Mouse (Mus musculus) natural killer cell, adult 2 months (primary cell): Measurements from ENCODE around the gene Hnrnpc.
A peak's percentile ranks its signal among the peaks of the same experiment; 100 is the strongest.

Source experiments
- DNase-seq, 2 experiments: peaks; one replicate each; pipeline ENCODE4 v3.0.0; 2022; ENCODE audit warnings: low spot score in 2 of 2

Hnrnpc gene

DNA sequence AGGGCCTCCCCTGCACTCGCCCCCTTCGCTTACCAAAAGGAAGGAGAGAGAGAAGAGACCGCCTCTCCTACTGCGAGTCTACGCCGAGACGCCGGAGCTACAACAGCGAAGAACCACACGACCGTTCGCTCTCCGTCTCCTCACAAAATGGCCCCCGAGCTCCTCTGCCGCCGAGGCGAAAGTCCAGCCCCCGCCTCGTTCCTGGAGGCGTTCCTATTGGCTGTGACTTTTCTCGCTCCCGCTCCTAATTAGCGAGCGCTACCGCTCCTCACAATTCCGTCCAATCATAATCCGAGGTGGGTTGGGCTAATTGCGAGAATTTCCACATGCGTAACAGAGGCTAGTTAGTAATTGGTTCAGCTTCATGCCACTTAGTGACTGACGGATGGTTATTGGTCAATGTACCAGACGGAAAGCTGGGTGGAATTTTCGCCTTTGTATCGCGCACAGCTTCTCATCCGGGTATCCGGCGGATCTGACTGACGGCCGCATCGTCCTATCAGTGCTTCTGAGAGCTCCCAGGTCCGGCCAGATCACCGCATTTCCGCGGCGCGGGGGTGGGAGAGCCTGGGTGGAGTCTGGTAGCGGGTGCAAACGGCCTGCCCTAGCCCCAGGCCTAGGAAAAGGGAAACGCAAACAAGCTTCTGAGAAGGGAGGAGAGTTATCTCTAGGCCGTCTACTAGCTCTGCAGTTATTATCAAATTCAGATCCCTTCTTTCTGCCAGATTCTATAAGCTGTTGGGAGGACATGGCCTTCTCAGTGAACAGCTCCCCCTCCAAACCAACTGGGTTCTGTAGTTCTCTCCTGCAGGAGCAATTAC lies at the start of gene Hnrnpc:
Gene Hnrnpc, minus strand, starts transcription at position 173 of the 821 bp plus-strand sequence.
- DNase-seq: peak; percentile 100

DNA sequence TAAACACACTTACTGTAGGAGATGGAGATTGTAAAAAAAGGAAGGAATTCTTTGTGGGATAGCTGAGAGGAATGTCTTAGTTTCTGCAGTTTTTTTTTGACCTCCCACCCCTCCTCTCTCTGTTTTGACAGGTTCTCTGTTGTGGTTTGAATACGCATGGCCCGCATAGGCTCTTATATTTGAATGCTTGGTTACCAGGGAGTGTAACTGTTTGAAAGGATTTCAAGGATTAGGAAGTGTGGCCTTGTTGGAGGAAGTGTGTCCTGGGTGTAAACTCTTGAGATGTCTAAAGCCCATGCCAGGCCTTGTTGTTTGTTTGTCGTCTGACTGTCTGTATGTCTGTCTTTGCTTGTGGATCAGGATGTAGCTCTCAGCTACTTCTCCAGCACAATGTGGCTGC lies 48.8 kb upstream of the Hnrnpc start:
- DNase-seq: no peak

GRCm38 (mm10) chr14:52152179-52152578 lies 48.4 kb upstream of the Hnrnpc start:
- no peak for DNase-seq

GRCm38 (mm10) chr14:52149888-52150287 lies 46.1 kb upstream of the Hnrnpc start:
- no peak for DNase-seq

DNA sequence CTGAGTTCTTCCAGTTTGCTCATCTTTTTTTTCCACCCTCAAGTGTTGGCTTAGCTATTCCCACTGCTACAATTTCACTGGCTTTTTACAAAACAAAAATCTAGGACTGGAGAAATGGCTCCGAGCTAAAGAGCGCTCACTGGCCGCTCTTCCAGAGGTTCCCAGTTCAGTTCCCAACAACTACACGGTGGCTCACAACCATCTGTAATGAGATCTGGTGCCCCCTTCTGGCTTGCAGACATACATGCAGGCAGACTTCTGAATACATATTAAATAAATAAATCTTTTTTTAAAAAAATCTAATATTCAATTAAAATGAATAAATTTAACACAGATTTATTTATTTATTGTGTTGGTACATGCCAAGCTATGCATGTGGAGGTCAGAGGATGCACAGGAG lies 42.7 kb upstream of the Hnrnpc start:
- DNase-seq: peak in 1 of 2 experiments; percentile 33

DNA sequence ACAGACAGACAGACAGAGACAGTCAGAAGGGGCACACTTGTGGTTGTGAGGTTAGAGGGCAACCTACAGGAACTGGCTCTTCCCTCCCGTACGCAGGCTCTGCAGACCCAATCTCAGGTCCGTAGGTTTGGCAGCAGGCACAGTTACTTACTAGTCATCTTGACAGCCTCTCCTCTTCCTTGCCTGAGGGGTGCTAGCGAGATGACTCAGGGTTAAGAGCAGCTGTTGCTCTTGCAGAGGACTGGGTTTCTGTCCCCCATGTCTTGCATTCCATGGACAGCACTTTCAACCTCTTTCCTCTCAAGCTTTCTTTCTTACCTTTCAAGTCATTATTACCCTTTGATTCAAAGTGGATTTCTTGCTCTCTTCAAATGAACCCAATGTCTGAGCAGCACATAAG lies 40.3 kb upstream of the Hnrnpc start:
- no peak for DNase-seq

DNA sequence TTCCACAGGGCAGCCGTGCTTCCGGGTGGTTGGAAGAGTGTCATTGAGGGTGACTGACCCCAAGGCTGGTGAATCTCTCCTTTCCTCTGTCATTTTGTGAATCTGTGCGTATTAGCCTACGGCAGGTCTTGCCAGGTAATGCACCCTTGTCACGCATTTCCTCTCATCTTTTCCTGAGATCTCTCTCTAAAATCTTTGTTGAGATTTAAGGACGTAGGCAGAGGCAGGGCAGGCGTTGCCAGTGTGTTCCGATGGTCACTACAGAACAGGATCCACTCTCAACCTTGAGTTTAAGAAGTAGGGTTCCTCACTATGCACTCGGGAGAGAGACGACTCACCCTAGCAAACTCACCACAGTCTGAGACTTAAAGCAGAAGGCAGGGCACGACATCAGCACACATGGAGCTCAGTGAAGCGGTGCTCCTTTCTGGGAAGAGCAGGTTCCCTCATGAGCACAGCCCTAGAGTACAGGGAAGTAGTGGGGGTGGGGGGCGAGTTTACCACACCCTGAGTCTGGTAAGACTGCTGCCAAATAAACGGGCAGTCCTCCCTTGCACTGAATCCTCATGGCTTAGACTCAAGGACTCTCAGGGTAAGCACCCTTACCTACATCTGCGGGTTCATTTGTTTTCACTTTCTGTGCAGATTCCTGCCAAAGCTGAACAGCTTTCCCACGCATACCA lies 37.8 kb upstream of the Hnrnpc start:
- DNase-seq: no peak

DNA sequence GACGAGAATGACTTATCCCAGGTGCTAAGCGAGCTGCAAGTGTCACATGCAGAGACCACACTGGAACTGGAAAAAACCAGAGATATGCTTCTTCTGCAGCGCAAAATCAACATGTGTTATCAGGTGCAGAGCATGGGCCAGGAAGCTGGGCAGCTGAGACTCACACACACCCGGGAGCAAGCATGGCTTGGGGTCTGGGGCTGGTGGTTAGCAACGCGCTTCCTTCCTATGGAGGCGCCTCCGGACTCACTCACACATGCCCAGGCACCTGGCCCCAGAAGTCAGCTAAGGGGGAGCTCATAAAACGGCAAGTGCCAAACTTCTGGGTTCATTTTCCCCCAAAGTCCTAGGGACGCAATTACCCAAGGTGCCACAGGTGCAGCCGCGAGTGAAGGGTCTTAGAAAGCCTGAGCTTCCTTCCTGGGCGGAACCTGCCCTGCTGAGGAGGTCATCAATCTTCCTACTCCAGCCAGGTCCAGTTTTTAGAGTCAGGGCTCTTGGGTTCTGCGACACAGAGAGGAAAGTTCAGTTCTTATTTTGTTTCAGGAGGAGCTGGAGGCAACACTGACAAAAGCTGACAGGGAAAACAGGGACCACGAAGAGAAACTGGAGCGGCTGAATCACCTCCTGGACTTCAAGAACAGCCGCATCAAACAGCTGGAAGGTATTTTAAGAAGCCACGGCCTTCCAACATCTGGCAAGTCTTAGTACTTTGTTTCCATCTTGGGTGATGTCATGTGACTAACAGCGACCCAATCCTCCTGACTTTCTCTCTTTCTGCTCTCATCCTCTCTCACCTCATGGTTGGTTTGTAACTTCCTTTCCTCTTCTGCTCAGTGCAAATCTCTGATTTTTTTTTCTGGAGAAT lies 37.0 kb upstream of the Hnrnpc start:
- DNase-seq: peak; percentile 21 to 41

DNA sequence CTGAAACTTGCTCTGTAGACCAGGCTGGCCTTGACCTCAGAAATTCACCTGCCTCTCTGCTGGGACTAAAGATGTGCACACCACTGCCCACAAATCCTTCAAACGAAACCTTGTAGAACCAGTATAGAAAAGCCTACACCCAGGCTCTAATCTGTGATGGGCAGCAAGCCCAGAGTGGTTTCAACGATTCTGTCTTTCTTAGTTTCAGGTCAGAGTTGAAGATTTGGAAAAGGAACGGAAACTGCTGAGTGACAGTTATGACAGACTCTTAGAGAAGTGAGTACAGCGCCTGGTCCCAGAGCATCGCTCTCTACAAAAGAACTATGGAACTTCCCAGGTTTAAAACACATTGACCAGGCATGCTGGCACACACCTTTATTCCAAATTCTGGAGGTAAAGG lies 29.8 kb upstream of the Hnrnpc start:
- DNase-seq: no peak

DNA sequence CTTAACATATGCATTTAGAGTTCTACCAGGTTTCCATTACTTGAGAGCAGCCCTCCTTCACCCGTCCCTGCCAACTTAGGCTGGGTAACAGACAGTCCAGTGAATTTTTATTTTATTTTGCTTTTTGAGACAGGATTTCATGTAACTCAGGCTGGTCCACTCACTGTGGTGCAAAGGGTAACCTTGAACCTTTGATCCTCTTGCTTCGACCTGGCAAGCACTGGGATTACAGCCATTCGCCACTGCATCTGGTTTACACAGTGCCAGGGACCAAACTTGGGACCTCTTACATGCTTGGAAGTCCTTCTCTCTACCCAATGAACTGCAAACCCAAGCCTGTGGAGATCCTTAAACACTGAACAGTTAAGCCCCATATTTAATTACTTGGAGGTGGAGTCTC lies 20.8 kb upstream of the Hnrnpc start:
- no peak for DNase-seq

- peak; percentile 62 to 78 for DNase-seq
Observed at GRCm38 (mm10) chr14:52123918-52124317, 20.1 kb upstream of the Hnrnpc start.

GRCm38 (mm10) chr14:52120169-52120568 lies 16.3 kb upstream of the Hnrnpc start:
- DNase-seq: no peak

DNA sequence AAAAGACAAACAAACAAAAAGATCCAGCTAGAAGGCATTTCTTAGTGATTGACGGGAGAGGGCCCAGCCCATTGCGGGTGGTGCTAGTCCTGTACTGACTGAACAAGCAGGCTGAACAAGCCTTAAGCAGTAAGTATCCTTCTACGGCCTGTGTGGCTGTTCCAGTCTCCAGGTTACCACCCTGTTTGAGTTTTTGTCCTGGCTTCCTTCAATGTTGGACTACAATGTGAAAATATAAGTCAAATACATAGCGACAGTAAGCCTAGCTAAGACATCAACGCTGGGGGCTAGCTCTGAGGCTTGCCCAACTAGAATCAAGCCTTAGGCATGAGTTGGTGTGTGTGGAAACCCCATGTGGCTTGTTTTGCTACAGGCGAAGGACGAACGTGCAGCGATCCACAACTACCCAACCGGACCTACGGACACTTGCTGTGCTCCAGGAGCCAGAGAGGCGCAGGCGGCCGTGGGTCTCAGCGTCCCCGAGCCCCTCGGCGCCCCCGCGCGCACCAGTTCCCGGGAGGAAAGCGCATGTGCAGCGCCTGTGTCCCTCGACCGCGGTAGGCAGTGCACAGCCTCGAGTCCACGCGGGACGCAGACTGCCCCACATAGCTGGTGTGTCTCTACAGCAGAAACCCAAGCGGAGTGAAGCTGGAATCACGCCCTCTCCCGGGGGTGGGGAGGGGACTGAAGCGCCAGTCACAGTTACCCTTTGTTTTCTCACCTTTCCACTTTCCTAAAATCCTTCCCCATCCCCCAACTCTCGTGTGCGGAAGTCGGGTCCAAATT lies 15.2 kb upstream of the Hnrnpc start:
- DNase-seq: no peak

DNA sequence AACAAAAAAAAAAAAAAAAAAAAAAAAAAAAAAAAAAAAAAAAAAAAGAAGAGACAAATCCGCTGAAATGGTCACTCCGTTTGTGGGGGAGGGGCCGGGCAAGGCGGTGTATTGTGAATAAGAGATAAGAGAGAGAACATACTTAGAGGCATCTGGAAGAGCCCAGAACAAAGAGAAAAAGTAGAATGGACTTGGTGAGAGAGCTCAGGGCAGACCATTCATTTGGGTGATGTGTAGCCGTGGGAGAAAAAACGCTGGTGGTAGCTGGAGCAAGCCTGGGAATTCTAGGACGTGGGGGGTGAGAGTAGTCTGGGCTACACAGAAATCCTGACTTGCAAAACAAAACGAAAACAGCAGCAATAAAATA lies 14.6 kb upstream of the Hnrnpc start:
- DNase-seq: no peak

DNA sequence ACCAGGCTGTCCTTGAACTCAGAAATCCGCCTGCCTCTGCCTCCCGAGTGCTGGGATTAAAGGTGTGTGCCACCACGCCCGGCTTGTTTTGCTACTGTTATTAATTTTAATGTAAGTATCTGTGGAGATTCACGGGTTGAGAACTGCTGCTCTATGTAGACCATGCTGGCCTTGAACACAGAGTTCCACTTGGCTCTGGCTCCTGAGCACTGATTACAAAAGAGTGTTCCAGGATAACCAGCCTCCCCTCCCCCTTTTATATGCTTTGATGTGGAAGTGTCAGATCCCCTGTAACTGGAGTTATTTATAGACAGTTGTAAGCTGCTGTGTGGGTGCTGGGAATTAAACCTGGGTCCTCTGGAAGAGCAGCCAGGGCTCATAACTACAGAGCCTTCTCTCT lies 13.4 kb upstream of the Hnrnpc start:
- no peak for DNase-seq

GRCm38 (mm10) chr14:52114101-52114500 lies 10.3 kb upstream of the Hnrnpc start:
- no peak for DNase-seq

- DNase-seq: no peak
Observed at GRCm38 (mm10) chr14:52110346-52110745, 6.5 kb upstream of the Hnrnpc start, which contains the start of gene Rpgrip1. TSS of gene Rpgrip1 (plus strand) at chr14:52110704.

- DNase-seq: no peak
Observed at GRCm38 (mm10) chr14:52108025-52108424, 4.2 kb upstream of the Hnrnpc start.

GRCm38 (mm10) chr14:52106741-52107140 lies 2.9 kb upstream of the Hnrnpc start:
- DNase-seq: no peak

DNA sequence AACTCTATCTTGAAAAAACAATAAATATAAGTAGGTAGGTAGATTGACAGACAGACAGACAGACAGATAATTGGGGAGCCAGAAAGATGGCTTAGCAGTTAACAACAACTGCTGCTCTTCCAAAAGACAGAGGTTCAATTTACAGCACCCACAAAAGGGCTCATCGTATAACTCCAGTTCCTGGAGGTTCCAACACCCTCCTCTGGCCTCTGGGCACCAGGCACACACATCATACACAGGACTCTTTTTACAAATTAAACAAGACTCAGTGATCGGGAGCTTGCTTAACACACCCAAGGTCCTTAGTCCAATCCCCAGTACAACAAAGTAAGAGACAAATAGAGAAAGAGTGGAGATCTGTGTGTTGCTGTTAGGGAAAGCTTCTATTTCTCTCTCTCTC lies 1.5 kb upstream of the Hnrnpc start:
- DNase-seq: no peak

DNA sequence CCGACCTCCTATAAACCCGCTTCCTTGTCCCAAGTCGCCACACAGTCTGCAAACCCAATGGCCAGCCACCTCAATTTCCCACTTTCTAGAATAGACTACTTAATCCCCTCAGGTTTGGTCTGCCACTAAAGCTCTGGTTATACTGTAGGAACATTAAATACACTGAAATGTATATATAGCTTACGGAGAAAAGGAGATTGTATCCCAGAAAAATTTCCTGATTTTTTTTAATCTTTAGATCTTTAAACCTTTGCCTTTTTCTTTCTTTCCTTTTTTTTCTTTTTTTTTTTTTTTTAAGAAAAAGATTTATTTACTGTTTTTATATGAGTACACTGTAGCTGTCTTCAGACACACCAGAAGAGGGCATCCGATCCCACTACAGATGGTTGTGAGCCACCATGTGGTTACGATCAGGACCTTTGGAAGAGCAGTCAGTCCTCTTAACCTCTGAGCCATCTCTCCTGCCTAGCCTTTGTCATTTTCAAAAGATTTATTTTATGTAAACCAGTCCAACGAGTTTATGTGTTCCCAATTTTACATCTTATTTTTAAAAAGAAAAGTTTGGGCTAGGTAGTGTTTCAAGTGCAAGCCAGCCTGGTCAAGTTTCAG lies 953 bp upstream of the Hnrnpc start:
- no peak for DNase-seq
